Mouse (Mus musculus) forebrain, embryonic 11.5 days (tissue): ENCODE results near the gene Usp24. TPM values are rescaled to one million over a fixed set of nuclear protein-coding genes. Genes with fewer than 3 reads are reported as not detected.
A peak's percentile ranks its signal among the peaks of the same experiment; 100 is the strongest.

ENCODE experiments used
- ATAC-seq: fragments of 200-750 bp; cut with Nextera tagmentation; replicated peaks from 2 replicates; pipeline ENCODE4 v1.8.0; 2017; ENCODE audit warnings: moderate TSS enrichment; ENCODE audit not compliant: low FRiP score
- DNase-seq: peaks from one replicate; pipeline ENCODE4 v3.0.0-alpha.2; 2017; ENCODE audit warnings: low spot score
- H3K27ac ChIP-seq: fragments of 300-500 bp; sonication (generic); 2 replicates; pipeline ENCODE4 v1.5.1; 2014; ENCODE audit warnings: low read depth, low read length
- H3K27me3 ChIP-seq: fragments of 300-500 bp; sonication (generic); 2 replicates; pipeline ENCODE4 v1.6.1; 2014; ENCODE audit warnings: mild to moderate bottlenecking, low read length, mixed read lengths; ENCODE audit not compliant: control insufficient read depth, insufficient read depth
- H3K36me3 ChIP-seq: fragments of 300-500 bp; sonication (generic); 2 replicates; pipeline ENCODE4 v1.6.1; 2014; ENCODE audit warnings: mild to moderate bottlenecking, low read length, moderate library complexity, mixed read lengths; ENCODE audit not compliant: control insufficient read depth, insufficient read depth
- H3K4me1 ChIP-seq: fragments of 300-500 bp; sonication (generic); replicated peaks from 2 replicates; pipeline ENCODE4 v1.6.1; 2014; ENCODE audit warnings: low read length, mixed read lengths; ENCODE audit not compliant: control insufficient read depth, insufficient read depth
- H3K4me2 ChIP-seq: fragments of 300-500 bp; sonication (generic); 2 replicates; pipeline ENCODE4 v1.6.1; 2014; ENCODE audit warnings: low read depth, mild to moderate bottlenecking, low read length, moderate library complexity, mixed read lengths; ENCODE audit not compliant: severe bottlenecking
- H3K4me3 ChIP-seq: fragments of 300-500 bp; sonication (generic); 2 replicates; pipeline ENCODE4 v1.5.1; 2014; ENCODE audit warnings: low read depth, low read length
- H3K9ac ChIP-seq: fragments of 300-500 bp; sonication (generic); 2 replicates; pipeline ENCODE4 v1.6.1; 2014; ENCODE audit warnings: low read length
- H3K9me3 ChIP-seq: fragments of 300-500 bp; sonication (generic); 2 replicates; pipeline ENCODE4 v1.6.1; 2016; ENCODE audit warnings: low read length, mixed read lengths; ENCODE audit not compliant: control insufficient read depth
- WGBS: fragments of 180-500 bp; shearing (Covaris S2); extraction: QIAGEN DNeasy Blood & Tissue Kit; methylation state at CpG from one replicate; pipeline ENCODE4 v1.1.7; 2014; 5-methylcytosine and 5-hydroxymethylcytosine counted together
- polyA plus RNA-seq: library from polyadenylated mRNA; unstranded; fragments of >200 nt; fragmentation: Nextera tagmentation; extraction: Ambion mirVana; gene quantifications from 2 replicates; pipeline ENCODE4 v1.2.1, GENCODE M21; 2014

The Usp24 gene
- polyA plus RNA-seq, 1 experiment from 2014 or later: 12.8 TPM

- ATAC-seq (no peak), DNase-seq (no peak)
- no peak overlapping the region for H3K27ac ChIP-seq
- H3K9ac ChIP-seq: no peak overlapping the region
- H3K4me3 ChIP-seq: no peak overlapping the region
- WGBS: 72% methylated on average over 5 of the region's 5 CpGs
- H3K4me2 ChIP-seq: no peak overlapping the region
- peaks cover 3% of the 10 kb centered on the region; the same call in 1 of the 2 replicates for H3K36me3 ChIP-seq
- no peaks in the 10 kb centered on the region for H3K9me3 ChIP-seq
- H3K4me1 ChIP-seq: no peaks in the 10 kb centered on the region
- no peaks in the 10 kb centered on the region for H3K27me3 ChIP-seq
Observed at GRCm38 (mm10) chr4:106426286-106426685, 110.3 kb downstream of the Usp24 start.

- no peaks in the 10 kb centered on the region for H3K4me1 ChIP-seq
- ATAC-seq (no peak), DNase-seq (no peak)
- H3K4me3 ChIP-seq: no peak overlapping the region
- H3K27ac ChIP-seq: no peak overlapping the region
- H3K4me2 ChIP-seq: no peak overlapping the region
- H3K27me3 ChIP-seq: no peaks in the 10 kb centered on the region
- no peaks in the 10 kb centered on the region for H3K9me3 ChIP-seq
- 92% methylated on average over 6 of the region's 6 CpGs for WGBS
- no peak overlapping the region for H3K9ac ChIP-seq
- peaks cover 4% of the 10 kb centered on the region; the same call in 1 of the 2 replicates for H3K36me3 ChIP-seq
Observed at GRCm38 (mm10) chr4:106428616-106429015, 112.6 kb downstream of the Usp24 start.

GRCm38 (mm10) chr4:106429106-106429505 is 113.1 kb downstream of the Usp24 start:
- Histone ChIP-seq H3K9me3 (no peaks in the 10 kb centered on the region), H3K27ac (no peak overlapping the region), H3K4me1 (no peaks in the 10 kb centered on the region), H3K4me3 (no peak overlapping the region), H3K27me3 (no peaks in the 10 kb centered on the region), H3K36me3 (peaks cover 5% of the 10 kb centered on the region; the same call in 1 of the 2 replicates), H3K4me2 (no peak overlapping the region), H3K9ac (no peak overlapping the region)
- WGBS: 88% methylated on average over 7 of the region's 7 CpGs
- ATAC-seq (no peak), DNase-seq (no peak)

- DNase-seq (no peak), ATAC-seq (no peak)
- no peaks in the 10 kb centered on the region for H3K9me3 ChIP-seq
- 91% methylated on average over 5 of the region's 5 CpGs for WGBS
- no peaks in the 10 kb centered on the region for H3K27me3 ChIP-seq
- no peak overlapping the region for H3K4me3 ChIP-seq
- no peak overlapping the region for H3K4me2 ChIP-seq
- no peak overlapping the region for H3K27ac ChIP-seq
- H3K4me1 ChIP-seq: no peaks in the 10 kb centered on the region
- peaks cover 5% of the 10 kb centered on the region; the same call in 1 of the 2 replicates for H3K36me3 ChIP-seq
- H3K9ac ChIP-seq: no peak overlapping the region
Observed at GRCm38 (mm10) chr4:106430431-106430830, 114.4 kb downstream of the Usp24 start.

GRCm38 (mm10) chr4:106435426-106435825 is 119.4 kb downstream of the Usp24 start:
- Histone ChIP-seq H3K36me3 (peaks cover 10% of the 10 kb centered on the region; the same call in 1 of the 2 replicates), H3K9me3 (no peaks in the 10 kb centered on the region), H3K9ac (no peak overlapping the region), H3K27me3 (no peaks in the 10 kb centered on the region), H3K4me1 (no peaks in the 10 kb centered on the region), H3K27ac (no peak overlapping the region), H3K4me3 (no peak overlapping the region), H3K4me2 (no peak overlapping the region)
- WGBS: 94% methylated on average over 2 of the region's 2 CpGs
- no peak for ATAC-seq
- DNase-seq: no peak

DNA sequence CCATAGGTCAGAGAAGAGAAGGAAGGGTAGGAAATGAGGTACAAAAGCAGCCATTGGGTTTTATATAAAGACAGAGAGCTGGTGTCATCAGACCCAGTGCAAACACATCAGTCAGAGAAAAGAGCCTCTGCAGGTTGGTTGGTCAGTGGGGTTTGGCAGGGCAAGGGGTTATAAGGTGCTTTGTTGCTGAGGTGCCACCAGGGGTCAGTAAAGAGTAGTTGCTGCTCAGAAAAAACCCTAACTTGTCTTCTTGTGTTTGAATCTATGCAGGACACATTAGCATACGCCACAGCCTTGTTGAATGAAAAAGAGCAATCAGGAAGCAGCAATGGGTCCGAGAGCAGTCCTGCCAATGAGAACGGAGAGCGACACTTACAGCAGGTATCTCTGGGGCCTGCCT is 120.5 kb downstream of the Usp24 start:
- no peaks in the 10 kb centered on the region for H3K9me3 ChIP-seq
- DNase-seq (peak; percentile 57), ATAC-seq (no peak)
- no peak overlapping the region for H3K9ac ChIP-seq
- no peak overlapping the region for H3K27ac ChIP-seq
- no peaks in the 10 kb centered on the region for H3K27me3 ChIP-seq
- H3K4me3 ChIP-seq: no peak overlapping the region
- no peaks in the 10 kb centered on the region for H3K4me1 ChIP-seq
- no peak overlapping the region for H3K4me2 ChIP-seq
- WGBS: 69% methylated on average over 4 of the region's 4 CpGs
- peaks cover 10% of the 10 kb centered on the region; the same call in 1 of the 2 replicates for H3K36me3 ChIP-seq

GRCm38 (mm10) chr4:106437207-106437606 is 121.2 kb downstream of the Usp24 start:
- 96% methylated on average over 5 of the region's 5 CpGs for WGBS
- no peak overlapping the region for H3K4me3 ChIP-seq

GRCm38 (mm10) chr4:106438763-106439162 is 122.8 kb downstream of the Usp24 start:
- 93% methylated on average over 5 of the region's 5 CpGs for WGBS
- no peak overlapping the region for H3K9ac ChIP-seq
- no peak overlapping the region for H3K27ac ChIP-seq
- no peaks in the 10 kb centered on the region for H3K9me3 ChIP-seq
- H3K4me1 ChIP-seq: no peaks in the 10 kb centered on the region
- ATAC-seq (no peak), DNase-seq (peak; percentile 30)
- H3K4me2 ChIP-seq: no peak overlapping the region
- no peaks in the 10 kb centered on the region for H3K27me3 ChIP-seq
- no peak overlapping the region for H3K4me3 ChIP-seq
- H3K36me3 ChIP-seq: peaks cover 7% of the 10 kb centered on the region; the same call in 1 of the 2 replicates

More at GRCm38 (mm10) chr4:106437207-106437606, 121.2 kb downstream of the Usp24 start:
- Histone ChIP-seq H3K27me3 (no peaks in the 10 kb centered on the region), H3K9ac (no peak overlapping the region), H3K4me1 (no peaks in the 10 kb centered on the region), H3K9me3 (no peaks in the 10 kb centered on the region), H3K27ac (no peak overlapping the region), H3K36me3 (peaks cover 10% of the 10 kb centered on the region; the same call in 1 of the 2 replicates), H3K4me2 (no peak overlapping the region)
- DNase-seq: peak; percentile 31
- no peak for ATAC-seq

GRCm38 (mm10) chr4:106443182-106443581 is 127.2 kb downstream of the Usp24 start:
- Histone ChIP-seq H3K4me1 (no peaks in the 10 kb centered on the region), H3K27me3 (no peaks in the 10 kb centered on the region), H3K4me2 (no peak overlapping the region), H3K4me3 (no peak overlapping the region), H3K9ac (no peak overlapping the region), H3K36me3 (no peaks in the 10 kb centered on the region; the same call in 1 of the 2 replicates), H3K27ac (no peak overlapping the region), H3K9me3 (no peaks in the 10 kb centered on the region)
- ATAC-seq (no peak), DNase-seq (no peak)
- 87% methylated on average over 6 of the region's 6 CpGs for WGBS
